Mouse (Mus musculus) right cerebral cortex, postnatal 4 days (tissue): ENCODE data around the gene Hoxa2.

Experiments used
- DNase-seq: peaks from one replicate; pipeline ENCODE4 v3.0.0-alpha.2; 2022

Hoxa2 gene

DNA sequence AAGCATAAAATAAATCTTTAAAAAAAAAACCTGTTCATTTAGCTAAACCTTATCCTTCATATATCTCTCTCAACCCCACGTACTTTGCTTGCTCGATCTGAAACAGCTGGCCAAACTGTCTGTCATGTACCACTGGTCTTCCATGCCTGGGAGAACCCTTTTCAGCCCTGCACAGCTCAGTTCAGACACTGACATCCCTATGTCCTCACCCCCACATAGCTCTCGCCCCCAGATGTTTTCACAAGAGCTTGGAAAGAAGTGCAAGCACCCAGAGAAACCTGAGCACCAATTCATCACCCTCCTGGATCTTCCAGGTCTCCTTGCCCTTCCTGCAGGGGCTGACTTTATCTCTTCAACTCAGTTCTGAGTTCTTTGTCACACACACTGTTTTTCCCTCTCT, 43.5 kb downstream of the Hoxa2 start:
- DNase-seq = no peak

DNA sequence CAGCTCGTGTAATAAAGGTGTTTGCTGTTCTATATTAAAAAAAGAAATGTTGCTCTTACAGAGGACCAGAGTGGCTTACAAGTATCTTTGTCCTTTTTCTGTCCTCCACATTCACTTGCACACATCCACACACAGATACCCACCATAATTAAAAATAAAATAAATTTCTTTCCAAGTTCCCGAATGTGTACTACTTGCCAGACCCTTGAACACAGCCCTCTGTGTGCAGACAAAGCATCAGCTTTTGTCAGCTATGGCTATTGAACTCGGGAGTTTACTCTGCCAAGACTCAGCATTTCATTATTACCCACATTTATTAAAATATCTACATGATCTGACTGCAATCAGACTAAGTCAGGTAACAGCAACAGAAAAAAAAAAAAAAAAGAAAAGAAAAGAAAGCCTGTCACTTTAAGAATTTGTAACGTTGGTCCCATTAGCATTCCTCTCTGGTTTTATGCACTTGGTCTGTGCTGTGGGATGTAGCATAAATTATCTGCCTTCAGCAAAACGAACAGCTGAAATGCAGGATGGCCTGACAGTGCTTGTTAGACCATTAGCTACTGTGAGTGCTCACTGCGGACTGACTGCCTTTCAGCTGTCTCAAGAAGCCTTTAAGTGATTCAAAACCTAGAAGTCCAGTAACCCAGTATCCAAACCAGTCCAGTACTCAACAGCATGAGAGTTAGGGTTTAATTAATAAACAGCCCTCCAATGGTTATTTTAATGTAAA, 45.6 kb downstream of the Hoxa2 start:
- peak; percentile 4 for DNase-seq

- no peak for DNase-seq
Observed at GRCm38 (mm10) chr6:52115899-52116298, 48.7 kb downstream of the Hoxa2 start.
